Mouse (Mus musculus) forebrain, embryonic 14.5 days (tissue): ENCODE data around the gene Npepl1. TPM values are rescaled to one million over a fixed set of nuclear protein-coding genes. Genes with fewer than 3 reads are reported as not detected.
A peak's percentile ranks its signal among the peaks of the same experiment; 100 is the strongest.

ENCODE experiments used
- ATAC-seq: fragments of 200-750 bp; cut with Nextera tagmentation; 2 replicates; pipeline ENCODE4 v1.8.0; 2017; ENCODE audit warnings: mild to moderate bottlenecking, moderate library complexity
- DNase-seq: peaks from one replicate; pipeline ENCODE4 v3.0.0-alpha.2; 2015; ENCODE audit warnings: low spot score
- H3K27ac ChIP-seq: fragments of 300-500 bp; sonication (generic); 2 replicates; pipeline ENCODE4 v1.5.1; 2014; ENCODE audit warnings: low read depth, mild to moderate bottlenecking, control low read depth, low read length, moderate library complexity
- H3K27me3 ChIP-seq: fragments of 300-500 bp; sonication (generic); replicated peaks from 2 replicates; pipeline ENCODE4 v1.6.1; 2014; ENCODE audit warnings: low read length, control low read depth, mixed read lengths; ENCODE audit not compliant: control insufficient read depth, insufficient read depth
- H3K36me3 ChIP-seq: fragments of 300-500 bp; sonication (generic); 2 replicates; pipeline ENCODE4 v1.6.1; 2014; ENCODE audit warnings: low read length, control low read depth; ENCODE audit not compliant: control insufficient read depth, insufficient read depth
- H3K4me1 ChIP-seq: fragments of 300-500 bp; sonication (generic); 2 replicates; pipeline ENCODE4 v1.6.1; 2014; ENCODE audit warnings: antibody characterized with exemption, low read length, control low read depth; ENCODE audit not compliant: control insufficient read depth, insufficient read depth
- H3K4me2 ChIP-seq: fragments of 300-500 bp; sonication (generic); 2 replicates; pipeline ENCODE4 v1.6.1; 2014; ENCODE audit warnings: mild to moderate bottlenecking, control low read depth, low read length
- H3K4me3 ChIP-seq: fragments of 300-500 bp; sonication (generic); 2 replicates; pipeline ENCODE4 v1.5.1; 2014; ENCODE audit warnings: low read depth, low read length, control low read depth
- H3K9ac ChIP-seq: fragments of 300-500 bp; sonication (generic); 2 replicates; pipeline ENCODE4 v1.6.1; 2014; ENCODE audit warnings: mild to moderate bottlenecking, low read length, control low read depth, moderate library complexity
- H3K9me3 ChIP-seq: fragments of 300-500 bp; sonication (generic); replicated peaks from 2 replicates; pipeline ENCODE4 v1.6.1; 2016; ENCODE audit warnings: low read length, control low read depth, mixed read lengths; ENCODE audit not compliant: control insufficient read depth
- WGBS: fragments of 180-500 bp; shearing (Covaris S2); extraction: QIAGEN DNeasy Blood & Tissue Kit; methylation state at CpG from one replicate; pipeline ENCODE4 v1.1.7; 2014; 5-methylcytosine and 5-hydroxymethylcytosine counted together
- polyA plus RNA-seq: library from polyadenylated mRNA; unstranded; fragments of >200 nt; fragmentation: Nextera tagmentation; extraction: Ambion mirVana; gene quantifications from 2 replicates; pipeline ENCODE4 v1.2.1, GENCODE M21; 2014

Gene Npepl1
- polyA plus RNA-seq, 1 experiment from 2014 or later: 20.3 TPM

DNA sequence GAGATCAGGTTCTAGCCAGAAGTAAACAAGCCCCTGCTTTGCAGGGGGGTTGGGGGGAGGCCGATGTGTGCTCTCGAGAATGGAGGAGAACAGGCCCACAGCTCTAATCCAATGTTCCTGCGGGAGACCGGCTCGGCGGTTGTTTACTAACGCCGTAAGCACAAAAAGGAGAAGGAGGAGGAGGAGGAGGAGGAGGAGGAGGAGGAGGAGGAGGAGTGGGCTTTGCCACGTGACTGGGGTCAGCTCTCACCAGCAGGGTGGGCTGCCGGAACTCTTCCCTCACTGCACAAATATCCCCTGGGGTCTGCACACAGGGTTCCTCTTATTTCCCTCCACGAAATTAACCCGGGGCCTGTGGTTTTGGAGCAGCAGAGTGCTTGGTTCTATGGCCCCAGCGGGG, 35.5 kb upstream of the Npepl1 start:
- peak overlapping the region; percentile 80 for H3K27ac ChIP-seq
- ATAC-seq: peak; percentile 24

DNA sequence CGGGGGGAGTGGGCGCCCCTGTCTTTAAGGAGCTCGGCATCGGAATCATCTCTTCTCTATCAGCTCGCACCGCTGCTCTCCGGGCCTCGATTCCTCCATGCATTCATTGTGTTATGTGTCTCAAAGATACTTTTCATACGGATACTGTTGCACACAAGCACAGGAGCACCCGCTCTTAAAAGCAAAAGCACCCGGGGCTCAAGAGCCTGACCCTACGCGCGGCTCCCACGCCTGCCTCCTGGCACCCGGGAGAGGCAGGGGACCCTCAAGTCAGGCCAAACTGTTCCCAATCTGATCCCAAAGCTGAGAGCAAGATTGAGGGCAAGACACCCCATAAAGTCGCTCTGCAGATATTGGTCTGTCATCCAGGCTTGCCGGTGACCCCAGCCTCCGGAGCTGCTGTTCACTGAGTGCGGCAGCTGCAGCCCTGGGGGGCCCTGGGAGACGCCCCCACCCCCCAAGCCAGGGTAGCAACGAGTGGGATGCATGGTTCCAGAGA, 35.0 kb upstream of the Npepl1 start:
- Histone ChIP-seq H3K4me1 (peaks cover 16% of the 10 kb centered on the region), H3K4me3 (peak overlapping the region; percentile 53), H3K36me3 (no peaks in the 10 kb centered on the region), H3K4me2 (peak overlapping the region; percentile 88), H3K9ac (peak overlapping the region; percentile 73), H3K27ac (peak overlapping the region; percentile 80), H3K9me3 (no peaks in the 10 kb centered on the region), H3K27me3 (no peaks in the 10 kb centered on the region)
- WGBS: under 1% methylated on average over 22 of the region's 22 CpGs
- ATAC-seq: peak; percentile 4; the same call in 1 of the 2 replicates
- peak; percentile 36 for DNase-seq

More for the DNA sequence above, 35.5 kb upstream of the Npepl1 start:
- Histone ChIP-seq H3K4me1 (peaks cover 16% of the 10 kb centered on the region), H3K4me2 (peak overlapping the region; percentile 88), H3K4me3 (peak overlapping the region; percentile 53), H3K9ac (peak overlapping the region; percentile 73), H3K27me3 (no peaks in the 10 kb centered on the region), H3K9me3 (no peaks in the 10 kb centered on the region), H3K36me3 (no peaks in the 10 kb centered on the region)
- 0% methylated on average over 8 of the region's 13 CpGs for WGBS
- peak; percentile 56 for DNase-seq

DNA sequence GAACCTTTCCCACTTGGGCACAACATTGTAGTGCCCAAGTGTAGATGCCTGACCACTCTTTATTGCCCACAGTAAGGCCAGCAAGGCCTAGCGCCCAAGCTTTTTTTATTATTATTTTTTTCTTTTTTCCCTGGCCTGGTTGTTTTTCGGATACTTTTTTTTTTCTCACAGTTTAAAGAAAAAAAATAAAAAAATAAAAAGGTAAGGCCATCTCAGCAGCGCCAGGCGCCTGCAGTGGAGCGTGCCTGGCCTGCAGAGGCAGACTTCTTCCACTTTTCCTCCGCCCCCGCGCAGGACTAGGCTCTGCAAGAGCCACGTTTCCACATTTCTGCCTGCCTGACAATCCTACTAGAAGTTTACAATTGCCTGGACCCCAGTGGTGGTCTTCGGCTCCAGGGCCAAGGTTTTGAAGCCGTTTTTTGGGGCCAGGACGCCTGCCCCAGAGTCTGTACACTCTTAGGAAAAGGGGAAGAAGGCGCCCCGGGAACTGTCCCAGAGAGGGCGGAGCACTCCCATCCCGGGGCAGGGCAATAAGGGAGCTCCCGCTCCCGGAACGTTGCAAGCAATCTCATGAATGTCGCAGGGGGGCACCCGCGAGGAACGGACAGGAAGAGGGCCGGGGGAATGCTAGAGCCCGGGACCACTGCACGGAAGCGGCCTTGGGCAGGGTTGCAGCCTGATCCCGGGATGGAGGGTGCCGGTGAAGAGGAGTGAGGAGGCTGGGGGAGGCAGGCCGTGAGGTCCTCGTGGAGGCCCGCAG, 34.3 kb upstream of the Npepl1 start, which contains the start of gene Stx16:
Stx16 (plus strand) TSS at position 636 of the 760 bp plus-strand sequence.
- Histone ChIP-seq H3K4me1 (peaks cover 16% of the 10 kb centered on the region), H3K9me3 (no peaks in the 10 kb centered on the region), H3K27ac (peak within 1 kb of the TSS; percentile 80), H3K4me2 (peak within 1 kb of the TSS; percentile 88), H3K4me3 (peak within 1 kb of the TSS; percentile 53), H3K9ac (peak within 1 kb of the TSS; percentile 73), H3K36me3 (no peaks in the 10 kb centered on the region), H3K27me3 (no peaks in the 10 kb centered on the region)
- ATAC-seq (peak; percentile 91), DNase-seq (peak; percentile 91)
- WGBS: under 1% methylated on average over 32 of the region's 32 CpGs

DNA sequence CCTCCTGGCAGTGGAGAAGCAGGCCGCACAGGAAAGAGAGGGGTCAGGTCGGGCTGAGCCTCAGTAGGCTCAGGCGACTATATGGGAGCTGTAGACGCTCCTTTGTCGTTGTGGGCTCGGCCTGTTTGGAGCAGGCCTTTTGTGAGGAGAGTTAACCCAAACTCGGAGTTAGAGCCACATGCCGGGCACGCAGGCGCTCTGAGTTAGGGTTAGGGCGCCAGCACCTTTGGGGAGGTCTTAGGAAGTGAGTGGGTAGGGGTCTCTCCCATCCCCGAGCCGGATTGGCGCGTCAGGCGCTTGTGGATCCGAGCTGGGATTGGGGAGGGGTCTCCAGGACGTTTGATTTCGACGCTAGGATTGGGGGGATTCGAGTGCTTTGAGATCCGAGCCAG, 33.7 kb upstream of the Npepl1 start:
- H3K9ac ChIP-seq: peak overlapping the region; percentile 68
- ATAC-seq (peak; percentile 63), DNase-seq (peak; percentile 65)
- H3K36me3 ChIP-seq: no peaks in the 10 kb centered on the region
- H3K4me3 ChIP-seq: peak overlapping the region; percentile 53
- peak overlapping the region; percentile 80 for H3K27ac ChIP-seq
- H3K4me1 ChIP-seq: peaks cover 16% of the 10 kb centered on the region
- WGBS: under 1% methylated on average over 21 of the region's 22 CpGs
- peak overlapping the region; percentile 88 for H3K4me2 ChIP-seq
- no peaks in the 10 kb centered on the region for H3K9me3 ChIP-seq
- H3K27me3 ChIP-seq: no peaks in the 10 kb centered on the region

DNA sequence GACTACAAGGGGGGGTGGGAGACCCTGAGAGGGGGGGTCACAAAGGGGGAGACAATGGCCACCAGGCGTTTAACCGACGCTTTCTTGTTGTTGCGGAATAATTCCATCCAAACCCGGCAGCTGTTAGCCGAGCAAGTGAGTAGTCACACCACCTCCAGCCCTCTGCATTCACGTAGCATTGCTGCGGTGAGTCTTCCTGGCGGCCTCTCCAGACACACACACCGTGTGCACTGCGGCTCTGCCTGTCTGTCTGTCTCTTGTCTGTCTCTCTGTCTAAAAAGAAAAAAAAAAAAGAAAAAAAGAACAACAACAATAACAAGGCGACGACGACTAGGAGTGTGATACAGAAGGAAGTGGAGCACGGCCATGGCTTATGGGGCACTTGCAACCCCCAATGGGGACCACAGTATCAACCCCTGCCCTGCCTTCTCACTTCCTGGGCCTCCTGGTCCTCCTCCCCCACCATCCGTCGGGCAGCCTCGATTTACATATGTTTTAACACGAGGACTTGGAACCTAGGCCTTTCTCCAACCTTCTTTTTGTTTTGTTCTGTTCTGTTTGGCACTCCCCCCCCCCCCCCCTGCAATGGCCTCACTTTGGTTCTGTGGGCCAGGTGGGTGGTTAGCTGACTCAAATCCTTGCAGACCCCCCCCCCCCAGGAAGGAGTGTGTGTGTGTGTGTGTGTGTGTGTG, 33.0 kb upstream of the Npepl1 start:
- DNase-seq (peak; percentile 28), ATAC-seq (0 out of 2 replicates have a peak, but pooled peaks have one; percentile 1)
- Histone ChIP-seq H3K4me3 (peak overlapping the region; percentile 53), H3K27me3 (no peaks in the 10 kb centered on the region), H3K36me3 (no peaks in the 10 kb centered on the region), H3K9ac (peak overlapping the region; percentile 68), H3K4me1 (peaks cover 16% of the 10 kb centered on the region), H3K4me2 (peak overlapping the region; percentile 88), H3K27ac (peak overlapping the region; percentile 80), H3K9me3 (no peaks in the 10 kb centered on the region)
- WGBS: under 1% methylated on average over 19 of the region's 19 CpGs

DNA sequence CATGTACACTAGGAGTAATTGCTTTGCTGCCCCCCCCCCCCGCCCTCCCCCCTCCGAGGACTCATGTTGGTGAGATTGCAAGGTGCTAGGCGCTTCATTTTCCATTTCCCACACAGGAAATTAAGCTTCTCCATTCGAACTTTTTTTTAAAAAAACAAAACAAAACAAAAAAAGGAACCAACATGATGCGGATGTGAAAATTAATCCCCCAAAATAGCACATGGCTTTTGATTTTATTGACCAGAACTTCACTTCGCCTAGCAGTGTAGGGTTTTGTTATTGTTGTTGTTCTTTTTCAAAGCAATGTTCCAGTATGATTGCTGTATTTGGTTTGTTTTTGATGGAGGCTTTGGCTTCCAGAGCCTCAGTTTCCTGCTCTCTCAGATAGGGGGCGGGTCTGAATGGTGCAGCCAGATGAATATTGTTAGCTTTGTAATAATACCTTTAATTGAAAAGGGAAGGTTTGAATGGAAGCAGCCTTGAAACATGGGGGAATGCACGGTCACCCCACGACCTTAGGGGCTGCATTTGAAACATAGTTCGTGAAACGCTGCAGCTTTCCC, 32.3 kb upstream of the Npepl1 start:
- Histone ChIP-seq H3K4me1 (peaks cover 16% of the 10 kb centered on the region), H3K27me3 (no peaks in the 10 kb centered on the region), H3K36me3 (no peaks in the 10 kb centered on the region), H3K4me2 (peak overlapping the region; percentile 88), H3K9ac (peak overlapping the region; percentile 68), H3K9me3 (no peaks in the 10 kb centered on the region), H3K27ac (no peak overlapping the region), H3K4me3 (peak overlapping the region; percentile 53)
- DNase-seq (no peak), ATAC-seq (no peak)
- WGBS: 8% methylated on average over 11 of the region's 11 CpGs

DNA sequence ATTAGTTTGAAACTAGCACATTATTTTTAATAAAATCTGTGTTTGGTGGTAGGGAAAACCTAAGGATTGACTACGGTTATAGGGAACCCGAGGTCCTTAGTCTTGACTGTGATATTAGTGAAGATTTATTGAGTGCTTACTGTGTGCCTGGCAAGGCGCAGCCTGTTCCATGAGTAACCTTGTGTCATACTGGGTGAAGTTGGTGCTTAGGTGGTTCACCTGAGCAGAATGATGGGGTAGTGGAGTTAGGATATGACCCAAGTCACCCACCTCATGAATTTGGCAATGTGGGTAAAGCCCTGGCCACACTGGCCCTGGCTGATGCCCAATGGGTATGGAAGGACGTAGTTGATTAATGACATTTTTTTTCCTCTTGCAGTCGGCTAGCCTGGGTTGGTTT, 28.3 kb upstream of the Npepl1 start:
- WGBS: 85% methylated on average over 5 of the region's 5 CpGs
- Histone ChIP-seq H3K36me3 (no peaks in the 10 kb centered on the region), H3K27me3 (no peaks in the 10 kb centered on the region), H3K4me2 (no peak overlapping the region), H3K9ac (no peak overlapping the region), H3K4me1 (peaks cover 12% of the 10 kb centered on the region), H3K27ac (no peak overlapping the region), H3K4me3 (no peak overlapping the region), H3K9me3 (no peaks in the 10 kb centered on the region)
- no peak for ATAC-seq
- no peak for DNase-seq

DNA sequence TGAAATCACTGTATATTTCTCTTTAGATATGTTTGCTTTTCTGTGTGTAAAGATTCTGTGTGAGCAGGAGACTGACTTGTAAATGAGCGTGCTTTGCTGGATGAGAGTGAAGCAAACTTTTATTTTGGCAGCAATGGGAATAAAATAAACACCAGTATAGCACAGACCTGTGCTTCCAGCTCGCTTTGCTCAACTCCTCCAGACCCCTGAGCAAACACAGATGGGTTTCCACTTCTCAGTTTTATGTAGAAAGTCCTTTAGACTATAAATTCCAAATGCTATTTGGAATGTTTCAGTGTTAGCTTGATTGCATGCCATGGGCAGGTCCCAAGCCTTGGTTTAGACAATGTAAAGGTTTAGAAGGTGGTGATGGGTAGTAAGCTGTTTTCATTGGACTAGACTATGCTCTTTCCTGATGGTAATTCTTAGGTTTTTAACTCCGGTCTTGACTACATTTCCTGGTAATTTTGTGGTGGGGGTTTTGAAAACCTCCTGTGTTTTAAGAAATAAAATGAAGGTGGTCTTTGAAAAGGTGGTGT, 27.7 kb upstream of the Npepl1 start:
- Histone ChIP-seq H3K9ac (no peak overlapping the region), H3K4me2 (no peak overlapping the region), H3K36me3 (no peaks in the 10 kb centered on the region), H3K4me1 (peaks cover 7% of the 10 kb centered on the region), H3K9me3 (no peaks in the 10 kb centered on the region), H3K27me3 (no peaks in the 10 kb centered on the region), H3K4me3 (no peak overlapping the region), H3K27ac (no peak overlapping the region)
- 87% methylated on average over 3 of the region's 3 CpGs for WGBS
- no peak for ATAC-seq
- no peak for DNase-seq
